ENCODE assay signal across 10 mouse cellular contexts in genomic region chr11:18885729-18886325, GRCm38 (mm10).
DNase-seq lines count a peak whose midpoint lies in the region; ATAC-seq lines count a peak whose summit lies in the region.
"Had no signal": no experiment of that assay in that cellular context is flagged by ENCODE, and none has a peak within 500 bp of the region (broad histone marks: within the 10 kb centered on the region; RNA-seq: fewer than 3 reads in every experiment).

No protein-coding gene starts in this region.

- H3K36me3 ChIP-seq in heart, embryonic 14.5 days (ENCODE audit: control insufficient read depth, insufficient read depth, low read length) = peaks cover 36% of the 10 kb centered on the region
- peaks cover 2% of the 10 kb centered on the region; the same call in 1 of the 2 replicates for H3K36me3 ChIP-seq in heart, embryonic 11.5 days (ENCODE audit: control insufficient read depth, insufficient read depth, low read length)
- H3K36me3 ChIP-seq in neural tube, embryonic 15.5 days = no peaks in the 10 kb centered on the region

- peak overlapping the region in 1 of 2 experiments; percentile 21; a peak in 1 of 4 replicates for H3K27ac ChIP-seq in heart, embryonic 14.5 days (replicated peaks in 1 of 2; ENCODE audit: control insufficient read depth in 1 of 2, insufficient read depth in 1 of 2, low read depth in 2 of 2, low read length in 2 of 2)
- no peak overlapping the region for H3K27ac ChIP-seq in heart, embryonic 11.5 days (ENCODE audit: low read depth, low read length)
- peak overlapping the region; percentile 56 for H3K27ac ChIP-seq in neural tube, embryonic 15.5 days (replicated peaks)

- H3K9me3 ChIP-seq in heart, embryonic 14.5 days (ENCODE audit: control insufficient read depth, low read length) = no peaks in the 10 kb centered on the region
- H3K9me3 ChIP-seq in heart, embryonic 11.5 days (replicated peaks; ENCODE audit: control insufficient read depth, low read length) = no peaks in the 10 kb centered on the region
- no peaks in the 10 kb centered on the region for H3K9me3 ChIP-seq in neural tube, embryonic 15.5 days (replicated peaks)

- ATAC-seq in heart, embryonic 14.5 days (ENCODE audit: insufficient number of reproducible peaks, insufficient read depth, low FRiP score, low read depth) = no peak
- ATAC-seq in heart, embryonic 11.5 days (replicated peaks; ENCODE audit: insufficient number of reproducible peaks, low FRiP score, low TSS enrichment) = no peak
- no peak for ATAC-seq in neural tube, embryonic 15.5 days (ENCODE audit: low FRiP score)
- ATAC-seq in CD4-positive, CD25-positive, alpha-beta regulatory T cell, adult 4 months = no peak

- DNase-seq in embryo, embryonic 9.5 days (ENCODE audit: extremely low spot score) = peak; percentile 81
- peak; percentile 36 for DNase-seq in kidney, postnatal 14 days
- DNase-seq in cerebellum, adult 9-11 months = no peak
- DNase-seq in thymus, postnatal 14 days = no peak
- DNase-seq: gastrocnemius, postnatal 10 days had no signal

- H3K9ac ChIP-seq in heart, embryonic 14.5 days (ENCODE audit: low read length) = no peak overlapping the region
- H3K9ac ChIP-seq in heart, embryonic 11.5 days (ENCODE audit: low read depth, low read length) = no peak overlapping the region
- no peak overlapping the region for H3K9ac ChIP-seq in neural tube, embryonic 15.5 days (replicated peaks)

- 29% methylated on average over 9 of the region's 9 CpGs for WGBS in heart, embryonic 14.5 days
- 41% methylated on average over 9 of the region's 9 CpGs for WGBS in heart, embryonic 11.5 days (ENCODE audit: insufficient replicate concordance)
- 17% methylated on average over 9 of the region's 9 CpGs for WGBS in neural tube, embryonic 15.5 days

- no peaks in the 10 kb centered on the region for H3K27me3 ChIP-seq in heart, embryonic 14.5 days (ENCODE audit: control insufficient read depth, insufficient read depth, low read length)
- H3K27me3 ChIP-seq in heart, embryonic 11.5 days (ENCODE audit: control insufficient read depth, insufficient read depth, low read length) = no peaks in the 10 kb centered on the region
- no peaks in the 10 kb centered on the region for H3K27me3 ChIP-seq in neural tube, embryonic 15.5 days (replicated peaks)
- H3K27me3 ChIP-seq: CH12.LX had no signal

- no peak overlapping the region for H3K4me3 ChIP-seq in heart, embryonic 14.5 days (ENCODE audit: control insufficient read depth in 1 of 2, insufficient read depth in 1 of 2, low read depth in 1 of 2, low read length in 2 of 2)
- no peak overlapping the region for H3K4me3 ChIP-seq in heart, embryonic 11.5 days (ENCODE audit: low read depth, low read length)
- H3K4me3 ChIP-seq in neural tube, embryonic 15.5 days (replicated peaks) = no peak overlapping the region

- H3K4me1 ChIP-seq in heart, embryonic 14.5 days (ENCODE audit: control insufficient read depth in 2 of 2, insufficient read depth in 2 of 2, low read length in 2 of 2) = peaks cover 4 to 19% of the 10 kb centered on the region in 2 experiments; a peak in 3 of 4 replicates
- H3K4me1 ChIP-seq in heart, embryonic 11.5 days (ENCODE audit: control insufficient read depth, insufficient read depth, low read length) = peaks cover 13% of the 10 kb centered on the region
- peaks cover 40% of the 10 kb centered on the region for H3K4me1 ChIP-seq in neural tube, embryonic 15.5 days

- H3K4me2 ChIP-seq in heart, embryonic 14.5 days (ENCODE audit: low read length) = peak overlapping the region; percentile 18
- H3K4me2 ChIP-seq in heart, embryonic 11.5 days = no peak overlapping the region
- peak overlapping the region; percentile 1; the same call in 1 of the 2 replicates for H3K4me2 ChIP-seq in neural tube, embryonic 15.5 days

Comparison
In these comparisons a context has a peak if more than half of its experiments do, and no peak if none do; other contexts are left out.
1. DNase-seq: peak in embryo, embryonic 9.5 days (single experiment) and kidney, postnatal 14 days (single experiment); none in cerebellum, adult 9-11 months (single experiment) and thymus, postnatal 14 days (single experiment).